Mouse (Mus musculus): ENCODE measurements around the gene Slc25a39.
"Not testable (repeated sequence)": the region's sequence is repeated elsewhere in the genome, so short reads cannot be mapped to it uniquely, and the experiment has no call there.

Slc25a39 gene

GRCm38 (mm10) chr11:102396263-102396662 lies 11.5 kb downstream of the Slc25a39 start:
- in situ Hi-C loops (cut with MboI, MseI): no loop called here

- in situ Hi-C loops (cut with MboI, MseI): no loop called here
Observed at GRCm38 (mm10) chr11:102395250-102395649, 12.5 kb downstream of the Slc25a39 start.

- in situ Hi-C loops (cut with MboI, MseI): no loop called here
Observed at GRCm38 (mm10) chr11:102394421-102395124, 13.2 kb downstream of the Slc25a39 start.

- in situ Hi-C loops (cut with MboI, MseI): no loop called here
Observed at GRCm38 (mm10) chr11:102393719-102394420, 13.9 kb downstream of the Slc25a39 start.

GRCm38 (mm10) chr11:102393238-102393634 lies 14.5 kb downstream of the Slc25a39 start, which contains the start of gene Rundc3a:
Rundc3a (plus strand) TSS chr11:102393403.
- in situ Hi-C loops (cut with MboI, MseI): no loop called here

- in situ Hi-C loops (cut with MboI, MseI): no loop called here
Observed at GRCm38 (mm10) chr11:102392441-102393237, 15.1 kb downstream of the Slc25a39 start.

GRCm38 (mm10) chr11:102389436-102389835 lies 18.3 kb downstream of the Slc25a39 start:
- in situ Hi-C loops (cut with MboI, MseI): not testable (repeated sequence)

GRCm38 (mm10) chr11:102386121-102386520 lies 21.6 kb downstream of the Slc25a39 start:
- in situ Hi-C loops (cut with MboI, MseI): no loop called here

- in situ Hi-C loops (cut with MboI, MseI): no loop called here
Observed at GRCm38 (mm10) chr11:102385075-102385474, 22.7 kb downstream of the Slc25a39 start.

GRCm38 (mm10) chr11:102384418-102384817 lies 23.3 kb downstream of the Slc25a39 start:
- in situ Hi-C loops (cut with MboI, MseI): no loop called here

- in situ Hi-C loops (cut with MboI, MseI): no loop called here
Observed at GRCm38 (mm10) chr11:102383365-102384136, 24.2 kb downstream of the Slc25a39 start.

GRCm38 (mm10) chr11:102382794-102383193 lies 25.0 kb downstream of the Slc25a39 start:
- in situ Hi-C loops (cut with MboI, MseI): no loop called here

- in situ Hi-C loops (cut with MboI, MseI): no loop called here
Observed at GRCm38 (mm10) chr11:102381341-102382100, 26.2 kb downstream of the Slc25a39 start.

- in situ Hi-C loops (cut with MboI, MseI): no loop called here
Observed at GRCm38 (mm10) chr11:102380091-102380490, 27.7 kb downstream of the Slc25a39 start.

- in situ Hi-C loops (cut with MboI, MseI): no loop called here
Observed at GRCm38 (mm10) chr11:102377186-102377585, 30.6 kb downstream of the Slc25a39 start.

- in situ Hi-C loops (cut with MboI, MseI): no loop called here
Observed at GRCm38 (mm10) chr11:102376196-102376835, 31.4 kb downstream of the Slc25a39 start.

- in situ Hi-C loops (cut with MboI, MseI): no loop called here
Observed at GRCm38 (mm10) chr11:102375196-102376173, 32.3 kb downstream of the Slc25a39 start.

- in situ Hi-C loops (cut with MboI, MseI): no loop called here
Observed at GRCm38 (mm10) chr11:102374108-102374725, 33.5 kb downstream of the Slc25a39 start.
